Mouse (Mus musculus) hindlimb bud, embryonic 11.5 days (tissue): Measurements from ENCODE around the gene Cdc25b.
"Not testable (repeated sequence)": the region's sequence is repeated elsewhere in the genome, so short reads cannot be mapped to it uniquely, and the experiment has no call there.

ENCODE experiments used
- DNase-seq: peaks from one replicate; pipeline ENCODE4 v3.0.0-alpha.2; 2012; ENCODE audit warnings: low read depth, low spot score; ENCODE audit errors: extremely low spot score

The Cdc25b gene

GRCm38 (mm10) chr2:131221853-131222515 is 35.2 kb downstream of the Cdc25b start:
- DNase-seq, result no peak

- DNase-seq, result no peak
Observed at GRCm38 (mm10) chr2:131222562-131222961, 35.8 kb downstream of the Cdc25b start.

- no peak for DNase-seq
Observed at GRCm38 (mm10) chr2:131223569-131223968, 36.8 kb downstream of the Cdc25b start.

- no peak for DNase-seq
Observed at GRCm38 (mm10) chr2:131225178-131225577, 38.4 kb downstream of the Cdc25b start.

GRCm38 (mm10) chr2:131226669-131227068 is 39.9 kb downstream of the Cdc25b start:
- not testable (repeated sequence) for DNase-seq

- no peak for DNase-seq
Observed at GRCm38 (mm10) chr2:131227243-131227642, 40.5 kb downstream of the Cdc25b start.

- DNase-seq, result no peak
Observed at GRCm38 (mm10) chr2:131232558-131232957, 45.8 kb downstream of the Cdc25b start.

GRCm38 (mm10) chr2:131233307-131234126 is 46.8 kb downstream of the Cdc25b start, which contains the start of gene Mavs:
TSS of gene Mavs (plus strand) at chr2:131234063.
- DNase-seq, result peak; percentile 71

- DNase-seq, result no peak
Observed at GRCm38 (mm10) chr2:131234127-131234650, 47.4 kb downstream of the Cdc25b start.

- no peak for DNase-seq
Observed at GRCm38 (mm10) chr2:131234970-131235635, 48.4 kb downstream of the Cdc25b start.

- DNase-seq, result no peak
Observed at GRCm38 (mm10) chr2:131242180-131242579, 55.4 kb downstream of the Cdc25b start.

- no peak for DNase-seq
Observed at GRCm38 (mm10) chr2:131242929-131243328, 56.2 kb downstream of the Cdc25b start.
